Mouse (Mus musculus): Measurements from ENCODE around the gene Nbea.

The Nbea gene

GRCm38 (mm10) chr3:56183159-56184133 is at the start of gene Nbea:
Gene Nbea, minus strand, starts transcription at chr3:56183701.
- peak; percentile 53 to 62 for DNase-seq (ENCODE audit: low spot score in 2 of 2)

- DNase-seq (ENCODE audit: low spot score in 2 of 2), result no peak
Observed at GRCm38 (mm10) chr3:56229283-56229682, 45.8 kb upstream of the Nbea start.

GRCm38 (mm10) chr3:56215989-56216388 is 32.5 kb upstream of the Nbea start:
- no peak for DNase-seq (ENCODE audit: low spot score in 2 of 2)

- no peak for DNase-seq (ENCODE audit: low spot score in 2 of 2)
Observed at GRCm38 (mm10) chr3:56203968-56204367, 20.5 kb upstream of the Nbea start.

- no peak for DNase-seq (ENCODE audit: low spot score in 2 of 2)
Observed at GRCm38 (mm10) chr3:56188238-56188637, 4.7 kb upstream of the Nbea start.

GRCm38 (mm10) chr3:56187131-56187779 is 3.8 kb upstream of the Nbea start:
- peak in 1 of 2 experiments; percentile 3 for DNase-seq (ENCODE audit: low spot score in 2 of 2)

GRCm38 (mm10) chr3:56182371-56183158 is 936 bp downstream of the Nbea start:
- no peak for DNase-seq (ENCODE audit: low spot score in 2 of 2)

- DNase-seq (ENCODE audit: low spot score in 2 of 2), result no peak
Observed at GRCm38 (mm10) chr3:56181991-56182370, 1.5 kb downstream of the Nbea start.

GRCm38 (mm10) chr3:56181025-56181424 is 2.5 kb downstream of the Nbea start:
- DNase-seq (ENCODE audit: low spot score in 2 of 2), result no peak

GRCm38 (mm10) chr3:56157864-56158263 is 25.6 kb downstream of the Nbea start:
- DNase-seq (ENCODE audit: low spot score in 2 of 2), result no peak

- DNase-seq (ENCODE audit: low spot score in 2 of 2), result no peak
Observed at GRCm38 (mm10) chr3:56126674-56127073, 56.8 kb downstream of the Nbea start.

- DNase-seq (ENCODE audit: low spot score in 2 of 2), result no peak
Observed at GRCm38 (mm10) chr3:56116647-56117046, 66.9 kb downstream of the Nbea start.

- no peak for DNase-seq (ENCODE audit: low spot score in 2 of 2)
Observed at GRCm38 (mm10) chr3:56108101-56108500, 75.4 kb downstream of the Nbea start.

GRCm38 (mm10) chr3:56097105-56097504 is 86.4 kb downstream of the Nbea start:
- no peak for DNase-seq (ENCODE audit: low spot score in 2 of 2)

GRCm38 (mm10) chr3:56079015-56079612 is 104.4 kb downstream of the Nbea start:
- no peak for DNase-seq (ENCODE audit: low spot score in 2 of 2)

GRCm38 (mm10) chr3:56067849-56068248 is 115.7 kb downstream of the Nbea start:
- DNase-seq (ENCODE audit: low spot score in 2 of 2), result peak in 1 of 2 experiments; percentile 1

GRCm38 (mm10) chr3:56066360-56067040 is 117.0 kb downstream of the Nbea start:
- no peak for DNase-seq (ENCODE audit: low spot score in 2 of 2)

- no peak for DNase-seq (ENCODE audit: low spot score in 2 of 2)
Observed at GRCm38 (mm10) chr3:56065234-56065633, 118.3 kb downstream of the Nbea start.

- peak; percentile 9 to 47 for DNase-seq (ENCODE audit: low spot score in 2 of 2)
Observed at GRCm38 (mm10) chr3:56045659-56046336, 137.7 kb downstream of the Nbea start.

- DNase-seq (ENCODE audit: low spot score in 2 of 2), result no peak
Observed at GRCm38 (mm10) chr3:56043091-56043490, 140.4 kb downstream of the Nbea start.

Data from urinary bladder, postnatal 36 days (tissue).